Mouse (Mus musculus): ENCODE results near the gene Pex6.

The Pex6 gene

GRCm38 (mm10) chr17:46734055-46734454 is 22.8 kb downstream of the Pex6 start:
- DNase-seq (ENCODE audit: low spot score in 2 of 2) = no peak

GRCm38 (mm10) chr17:46735287-46735686 is 24.0 kb downstream of the Pex6 start:
- DNase-seq (ENCODE audit: low spot score in 2 of 2) = no peak

- DNase-seq (ENCODE audit: low spot score in 2 of 2) = no peak
Measured at GRCm38 (mm10) chr17:46736160-46736559, 24.9 kb downstream of the Pex6 start.

- DNase-seq (ENCODE audit: low spot score in 2 of 2) = no peak
Measured at GRCm38 (mm10) chr17:46741305-46741704, 30.0 kb downstream of the Pex6 start.

- no peak for DNase-seq (ENCODE audit: low spot score in 2 of 2)
Measured at GRCm38 (mm10) chr17:46742986-46743385, 31.7 kb downstream of the Pex6 start.

GRCm38 (mm10) chr17:46745506-46745905 is 34.2 kb downstream of the Pex6 start:
- no peak for DNase-seq (ENCODE audit: low spot score in 2 of 2)

GRCm38 (mm10) chr17:46747234-46747633 is 36.0 kb downstream of the Pex6 start:
- no peak for DNase-seq (ENCODE audit: low spot score in 2 of 2)

- DNase-seq (ENCODE audit: low spot score in 2 of 2) = no peak
Measured at GRCm38 (mm10) chr17:46747806-46748205, 36.5 kb downstream of the Pex6 start.

GRCm38 (mm10) chr17:46749282-46749681 is 38.0 kb downstream of the Pex6 start:
- no peak for DNase-seq (ENCODE audit: low spot score in 2 of 2)

- no peak for DNase-seq (ENCODE audit: low spot score in 2 of 2)
Measured at GRCm38 (mm10) chr17:46750580-46750979, 39.3 kb downstream of the Pex6 start.

- no peak for DNase-seq (ENCODE audit: low spot score in 2 of 2)
Measured at GRCm38 (mm10) chr17:46751056-46751793, 40.0 kb downstream of the Pex6 start.

GRCm38 (mm10) chr17:46751794-46752556 is 40.7 kb downstream of the Pex6 start, which contains the start of gene Cnpy3:
Cnpy3 (minus strand) TSS chr17:46752214.
- DNase-seq (ENCODE audit: low spot score in 2 of 2) = peak; percentile 96 to 98

GRCm38 (mm10) chr17:46758753-46759152 is 47.5 kb downstream of the Pex6 start:
- DNase-seq (ENCODE audit: low spot score in 2 of 2) = peak in 1 of 2 experiments; percentile 55

GRCm38 (mm10) chr17:46763544-46763943 is 52.3 kb downstream of the Pex6 start, which contains the start of gene Ptcra:
Ptcra (minus strand) TSS chr17:46763712.
- no peak for DNase-seq (ENCODE audit: low spot score in 2 of 2)

GRCm38 (mm10) chr17:46764916-46765315 is 53.7 kb downstream of the Pex6 start:
- DNase-seq (ENCODE audit: low spot score in 2 of 2) = peak; percentile 64 to 76

- DNase-seq (ENCODE audit: low spot score in 2 of 2) = no peak
Measured at GRCm38 (mm10) chr17:46767868-46768267, 56.6 kb downstream of the Pex6 start.

- no peak for DNase-seq (ENCODE audit: low spot score in 2 of 2)
Measured at GRCm38 (mm10) chr17:46770546-46770945, 59.3 kb downstream of the Pex6 start.

GRCm38 (mm10) chr17:46771025-46771424 is 59.8 kb downstream of the Pex6 start:
- DNase-seq (ENCODE audit: low spot score in 2 of 2) = no peak

GRCm38 (mm10) chr17:46771616-46772015 is 60.4 kb downstream of the Pex6 start:
- DNase-seq (ENCODE audit: low spot score in 2 of 2) = no peak

- no peak for DNase-seq (ENCODE audit: low spot score in 2 of 2)
Measured at GRCm38 (mm10) chr17:46772038-46772403, 60.8 kb downstream of the Pex6 start.

GRCm38 (mm10) chr17:46772404-46773277 is 61.4 kb downstream of the Pex6 start, which contains the start of gene 2310039H08Rik:
2310039H08Rik (plus strand) TSS chr17:46772635.
- DNase-seq (ENCODE audit: low spot score in 2 of 2) = peak; percentile 84 to 87

Data from frontal cortex, postnatal 36 days (tissue).